Mouse (Mus musculus): ENCODE measurements around the gene Cpsf4l.

GRCm38 (mm10) chr11:113709272-113709671 is 545 bp downstream of the Cpsf4l start:
- TF ChIP-seq CTCF (IDR thresholded peaks at IDR 0.05; ENCODE audit: extremely low read depth, insufficient read length, insufficient replicate concordance, low read depth, low read length) (no peak), POLR2A (IDR thresholded peaks at IDR 0.05; ENCODE audit: low read depth, low read length) (no peak)
